In genomic region chr3:21407077-21407476, GRCm38 (mm10) we compare ENCODE assay signal across 24 mouse cellular contexts.
DNase-seq lines count a peak whose midpoint lies in the region; ATAC-seq and TF ChIP-seq lines count a peak whose summit lies in the region.
"Had no signal": no experiment of that assay in that cellular context is flagged by ENCODE, and none has a peak within 500 bp of the region (broad histone marks: within the 10 kb centered on the region; RNA-seq: fewer than 3 reads in every experiment).

No protein-coding gene starts in this region.

- H3K9ac ChIP-seq in liver, adult 2 months (ENCODE audit: low read depth, low read length) = no peak overlapping the region
- H3K9ac ChIP-seq in liver, embryonic 12.5 days = no peak overlapping the region
- H3K9ac ChIP-seq in heart, embryonic 11.5 days (ENCODE audit: low read depth, low read length) = no peak overlapping the region
- H3K9ac ChIP-seq in heart, postnatal 0 days (replicated peaks; ENCODE audit: low read depth, low read length) = no peak overlapping the region
- no peak overlapping the region for H3K9ac ChIP-seq in hindbrain, postnatal 0 days (replicated peaks; ENCODE audit: low read length)
- H3K9ac ChIP-seq: hindbrain, embryonic 14.5 days; neural tube, embryonic 15.5 days; stomach, embryonic 15.5 days had no signal

- H3K27me3 ChIP-seq in liver, adult 2 months (ENCODE audit: control insufficient read depth, insufficient read depth, low read length) = peaks cover 2% of the 10 kb centered on the region; the same call in 1 of the 2 replicates
- no peaks in the 10 kb centered on the region for H3K27me3 ChIP-seq in liver, embryonic 12.5 days (replicated peaks)
- no peaks in the 10 kb centered on the region for H3K27me3 ChIP-seq in heart, embryonic 11.5 days (ENCODE audit: control insufficient read depth, insufficient read depth, low read length)
- no peaks in the 10 kb centered on the region for H3K27me3 ChIP-seq in heart, postnatal 0 days (ENCODE audit: control insufficient read depth, insufficient read depth, low read length)
- no peaks in the 10 kb centered on the region for H3K27me3 ChIP-seq in hindbrain, postnatal 0 days (ENCODE audit: insufficient read depth, low read length)
- H3K27me3 ChIP-seq: neural tube, embryonic 15.5 days; stomach, embryonic 15.5 days had no signal

- WGBS in liver, adult 2 months = 66% methylated on average over 5 of the region's 5 CpGs
- 78% methylated on average over 5 of the region's 5 CpGs for WGBS in liver, embryonic 12.5 days (ENCODE audit: insufficient replicate concordance)
- 38% methylated on average over 5 of the region's 5 CpGs for whole genome bisulfite sequencing in heart, embryonic 11.5 days (ENCODE audit: insufficient replicate concordance)
- 30% methylated on average over 5 of the region's 5 CpGs for WGBS in heart, postnatal 0 days
- 90% methylated on average over 5 of the region's 5 CpGs for WGBS in hindbrain, postnatal 0 days

- H3K36me3 ChIP-seq in liver, adult 2 months (ENCODE audit: control insufficient read depth, insufficient read depth, low read length) = no peaks in the 10 kb centered on the region
- no peaks in the 10 kb centered on the region for H3K36me3 ChIP-seq in liver, embryonic 12.5 days
- H3K36me3 ChIP-seq in heart, embryonic 11.5 days (ENCODE audit: control insufficient read depth, insufficient read depth, low read length) = no peaks in the 10 kb centered on the region
- no peaks in the 10 kb centered on the region for H3K36me3 ChIP-seq in heart, postnatal 0 days (replicated peaks; ENCODE audit: control insufficient read depth, insufficient read depth, low read length)
- H3K36me3 ChIP-seq in hindbrain, postnatal 0 days (ENCODE audit: insufficient read depth, low read length) = no peaks in the 10 kb centered on the region
- H3K36me3 ChIP-seq: forebrain, embryonic 10.5 days; midbrain, embryonic 10.5 days; neural tube, embryonic 15.5 days; stomach, embryonic 15.5 days had no signal

- H3K4me1 ChIP-seq in liver, adult 2 months (ENCODE audit: control insufficient read depth, insufficient read depth, low read length) = no peaks in the 10 kb centered on the region
- H3K4me1 ChIP-seq in liver, embryonic 12.5 days = no peaks in the 10 kb centered on the region
- H3K4me1 ChIP-seq in heart, embryonic 11.5 days (ENCODE audit: control insufficient read depth, insufficient read depth, low read length) = no peaks in the 10 kb centered on the region
- peaks cover 4% of the 10 kb centered on the region; the same call in 1 of the 2 replicates for H3K4me1 ChIP-seq in heart, postnatal 0 days (ENCODE audit: control insufficient read depth, insufficient read depth)
- H3K4me1 ChIP-seq in hindbrain, postnatal 0 days (ENCODE audit: insufficient read depth, low read length) = no peaks in the 10 kb centered on the region
- H3K4me1 ChIP-seq: forebrain, embryonic 10.5 days; midbrain, embryonic 10.5 days; neural tube, embryonic 15.5 days; stomach, embryonic 15.5 days had no signal

- intact Hi-C loops in left cerebral cortex, adult 2 months (cut with DNase I) = no loop called here

- H3K79me2 ChIP-seq in liver, adult 2 months (ENCODE audit: control insufficient read depth, insufficient read depth, low read length) = no peaks in the 10 kb centered on the region

- TF ChIP-seq CTCF in liver, adult 2 months (IDR thresholded peaks at IDR 0.05; ENCODE audit: low read depth, low read length) = no peak
- no peak for TF ChIP-seq CTCF in heart, postnatal 0 days (IDR thresholded peaks at IDR 0.05; ENCODE audit: low read depth)
- no peak for TF ChIP-seq CTCF in left cerebral cortex, adult 2 months (IDR thresholded peaks at IDR 0.05)
- TF ChIP-seq CTCF in hindbrain, postnatal 0 days (IDR thresholded peaks at IDR 0.05; ENCODE audit: low read depth) = no peak

- H3K9me3 ChIP-seq in liver, embryonic 12.5 days (replicated peaks) = no peaks in the 10 kb centered on the region
- no peaks in the 10 kb centered on the region for H3K9me3 ChIP-seq in heart, embryonic 11.5 days (replicated peaks; ENCODE audit: control insufficient read depth, low read length)
- H3K9me3 ChIP-seq in heart, postnatal 0 days (replicated peaks; ENCODE audit: control insufficient read depth, low read length) = no peaks in the 10 kb centered on the region
- H3K9me3 ChIP-seq in hindbrain, postnatal 0 days (ENCODE audit: low read length) = no peaks in the 10 kb centered on the region
- H3K9me3 ChIP-seq: forebrain, embryonic 10.5 days; midbrain, embryonic 10.5 days; neural tube, embryonic 15.5 days; stomach, embryonic 15.5 days had no signal

- peak; percentile 95 for TF ChIP-seq EP300 in heart, postnatal 0 days (IDR thresholded peaks at IDR 0.05; ENCODE audit: low read depth)

- H3K4me2 ChIP-seq in liver, embryonic 12.5 days = no peak overlapping the region
- H3K4me2 ChIP-seq in heart, embryonic 11.5 days = no peak overlapping the region
- no peak overlapping the region for H3K4me2 ChIP-seq in heart, postnatal 0 days (ENCODE audit: low read depth, low read length)
- no peak overlapping the region for H3K4me2 ChIP-seq in hindbrain, postnatal 0 days (ENCODE audit: low read depth, low read length)
- H3K4me2 ChIP-seq: hindbrain, embryonic 14.5 days; neural tube, embryonic 15.5 days; stomach, embryonic 15.5 days had no signal

- H3K27ac ChIP-seq in liver, adult 2 months (replicated peaks; ENCODE audit: insufficient read depth, low read depth, low read length) = no peak overlapping the region
- no peak overlapping the region for H3K27ac ChIP-seq in liver, embryonic 12.5 days
- H3K27ac ChIP-seq in heart, embryonic 11.5 days (ENCODE audit: low read depth, low read length) = no peak overlapping the region
- no peak overlapping the region for H3K27ac ChIP-seq in heart, postnatal 0 days (ENCODE audit: low read depth)
- no peak overlapping the region for H3K27ac ChIP-seq in left cerebral cortex, adult 2 months
- H3K27ac ChIP-seq in hindbrain, postnatal 0 days = no peak overlapping the region
- H3K27ac ChIP-seq: forebrain, embryonic 10.5 days; hindbrain, embryonic 14.5 days; midbrain, embryonic 10.5 days; neural tube, embryonic 15.5 days; stomach, embryonic 15.5 days had no signal

- peak; percentile 47 for DNase-seq in liver, adult 2 months (ENCODE audit: extremely low read depth, low read depth, low spot score)
- peak; percentile 57 for DNase-seq in Muller cell, postnatal 12 days (ENCODE audit: inconsistent ontology term)
- DNase-seq in heart, postnatal 0 days (ENCODE audit: low spot score) = peak; percentile 88
- no peak for DNase-seq in left cerebral cortex, adult 2 months (ENCODE audit: extremely low spot score in 1 of 2, low spot score in 2 of 2)
- no peak for DNase-seq in layer of hippocampus, adult 9-10 months (ENCODE audit: low spot score)
- DNase-seq in hindbrain, postnatal 0 days (ENCODE audit: low spot score) = no peak
- DNase-seq: adrenal gland, postnatal 36 days; cerebellum, adult 11 months; cerebellum, adult 9-11 months; gastrocnemius, postnatal 10 days; kidney, adult 9 months; kidney, postnatal 14 days; right cerebral cortex, adult 18-20 months; thymus, adult 18-20 months; thymus, postnatal 4 days had no signal

- no peak overlapping the region for H3K4me3 ChIP-seq in liver, adult 2 months (ENCODE audit: insufficient read depth, low read depth, low read length)
- H3K4me3 ChIP-seq in liver, embryonic 12.5 days = no peak overlapping the region
- no peak overlapping the region for H3K4me3 ChIP-seq in heart, embryonic 11.5 days (ENCODE audit: low read depth, low read length)
- no peak overlapping the region for H3K4me3 ChIP-seq in heart, postnatal 0 days (ENCODE audit: low read depth, low read length)
- H3K4me3 ChIP-seq in left cerebral cortex, adult 2 months = no peak overlapping the region
- H3K4me3 ChIP-seq in hindbrain, postnatal 0 days (ENCODE audit: low read length) = no peak overlapping the region
- H3K4me3 ChIP-seq: forebrain, embryonic 10.5 days; midbrain, embryonic 10.5 days; neural tube, embryonic 15.5 days; stomach, embryonic 15.5 days had no signal

- no peak for ATAC-seq in liver, embryonic 12.5 days
- 0 out of 2 replicates have a peak, but pooled peaks have one; percentile 55 for ATAC-seq in heart, embryonic 11.5 days (replicated peaks; ENCODE audit: insufficient number of reproducible peaks, low FRiP score, low TSS enrichment)
- peak; percentile 91 for ATAC-seq in heart, postnatal 0 days (ENCODE audit: insufficient read depth, low read depth)
- ATAC-seq in hindbrain, postnatal 0 days = no peak
- ATAC-seq: forebrain, embryonic 16.5 days; lung, postnatal 0 days had no signal

- TF ChIP-seq POLR2A in liver, adult 2 months (IDR thresholded peaks at IDR 0.05; ENCODE audit: extremely low read depth, insufficient read depth, low read length) = no peak

Comparison
In these comparisons a context has a peak if more than half of its experiments do, and no peak if none do; other contexts are left out.
1. DNase-seq: peak in liver, adult 2 months (single experiment), Muller cell, postnatal 12 days (single experiment) and heart, postnatal 0 days (single experiment); none in left cerebral cortex, adult 2 months (0 of 2), layer of hippocampus, adult 9-10 months (single experiment) and hindbrain, postnatal 0 days (single experiment).
2. ATAC-seq: peak in heart, embryonic 11.5 days (single experiment) and heart, postnatal 0 days (single experiment); none in liver, embryonic 12.5 days (single experiment) and hindbrain, postnatal 0 days (single experiment).